ENCODE assay signal across 9 mouse cellular contexts in genomic region chr2:65002631-65003030, GRCm38 (mm10). TPM values are rescaled to one million over a fixed set of nuclear protein-coding genes. Genes with fewer than 3 reads are reported as not detected.
"Had no signal": no experiment of that assay in that cellular context is flagged by ENCODE, and none has a peak within 500 bp of the region (broad histone marks: within the 10 kb centered on the region; RNA-seq: fewer than 3 reads in every experiment).

No protein-coding gene starts in this region.

- ATAC-seq: hindbrain, postnatal 0 days had no signal

- H3K4me1 ChIP-seq: hindbrain, embryonic 13.5 days; limb, embryonic 13.5 days; midbrain, embryonic 12.5 days had no signal

- H3K9me3 ChIP-seq: hindbrain, embryonic 13.5 days; limb, embryonic 13.5 days; midbrain, embryonic 12.5 days had no signal

- DNase-seq: left cerebral cortex, postnatal 4 days; lung, adult 18-20 months; thymus, postnatal 4 days had no signal

- H3K4me3 ChIP-seq: hindbrain, embryonic 13.5 days; limb, embryonic 13.5 days; midbrain, embryonic 12.5 days had no signal

- H3K27me3 ChIP-seq: hindbrain, embryonic 13.5 days; limb, embryonic 13.5 days; midbrain, embryonic 12.5 days had no signal

- H3K36me3 ChIP-seq: hindbrain, embryonic 13.5 days; limb, embryonic 13.5 days; midbrain, embryonic 12.5 days had no signal

- H3K4me2 ChIP-seq: hindbrain, embryonic 13.5 days; limb, embryonic 13.5 days; midbrain, embryonic 12.5 days had no signal

- H3K9ac ChIP-seq: hindbrain, embryonic 13.5 days; limb, embryonic 13.5 days; midbrain, embryonic 12.5 days had no signal

- H3K27ac ChIP-seq: hindbrain, embryonic 13.5 days; hindbrain, postnatal 0 days; limb, embryonic 13.5 days; midbrain, embryonic 12.5 days; stomach, postnatal 0 days had no signal

RNA-seq across cellular contexts. Expression of gene Grb14, which starts 22.2 kb away (rescaled TPM):
- total RNA-seq: megakaryocyte-erythroid progenitor cell, adult 5-6 weeks had no signal
